Mouse (Mus musculus): ENCODE measurements at regions not wholly inside any gene's neighbourhood (a gene's known extent, or its start where the extent isn't known, plus 50 kb on each side); places are given as distances from the start of the nearest gene placed in this dataset.
A peak's percentile ranks its signal among the peaks of the same experiment; 100 is the strongest.

DNA sequence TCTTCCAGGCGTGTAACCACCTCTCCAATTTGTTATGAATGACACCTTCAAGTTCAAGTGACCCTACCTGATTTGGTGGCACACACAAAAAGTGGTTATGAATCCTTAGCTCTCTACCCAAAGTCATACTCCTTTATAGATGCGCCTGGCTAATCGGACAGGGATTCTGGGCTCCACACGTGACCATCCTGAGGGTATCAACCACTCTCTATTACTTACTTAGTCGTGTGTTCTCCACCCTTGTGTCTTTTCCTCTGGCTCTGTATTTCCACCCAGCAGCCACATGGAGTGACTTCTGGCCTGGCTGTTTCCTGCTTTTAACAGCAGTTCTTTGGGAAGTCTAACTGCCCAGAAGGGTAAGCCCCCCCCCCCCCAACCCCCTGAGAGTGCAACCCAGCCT, 127.4 kb upstream of the Klf14 start:
- ATAC-seq (ENCODE audit: low FRiP score), result no peak
- H3K9me3 ChIP-seq (replicated peaks), result no peaks in the 10 kb centered on the region
- H3K4me1 ChIP-seq, result peaks cover 26% of the 10 kb centered on the region
- no peak overlapping the region for H3K4me3 ChIP-seq (replicated peaks)
- no peaks in the 10 kb centered on the region for H3K27me3 ChIP-seq (replicated peaks)
- H3K27ac ChIP-seq (replicated peaks), result no peak overlapping the region
- H3K36me3 ChIP-seq, result no peaks in the 10 kb centered on the region
- WGBS, result 91% methylated on average over 5 of the region's 5 CpGs
- no peak overlapping the region for H3K4me2 ChIP-seq
- H3K9ac ChIP-seq (replicated peaks), result no peak overlapping the region

DNA sequence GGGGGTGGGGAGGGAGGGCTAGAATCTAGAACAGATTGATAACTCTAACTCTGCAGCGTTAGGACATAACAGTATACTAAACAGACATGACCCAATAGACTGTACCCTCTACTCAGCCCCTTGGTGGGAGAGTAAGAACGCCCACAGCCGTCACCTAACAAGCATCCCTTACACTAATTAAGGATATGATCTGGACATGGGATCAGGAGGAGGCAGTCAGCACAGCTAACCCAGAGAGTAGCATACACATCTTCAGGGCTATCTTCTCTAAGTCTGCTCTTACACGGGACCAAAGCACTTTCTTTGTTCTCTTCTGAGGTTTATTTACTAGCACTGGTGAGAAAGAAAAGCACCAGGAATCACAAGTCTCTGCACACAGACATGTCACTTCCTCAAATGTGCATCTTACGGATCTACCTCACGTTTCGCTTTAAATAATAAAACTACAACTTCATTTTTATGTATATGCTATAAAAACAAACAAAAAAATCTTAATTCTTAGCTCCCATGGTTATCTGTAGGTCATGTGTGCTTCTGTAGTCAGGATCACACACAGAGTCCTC, 128.0 kb upstream of the Klf14 start:
- 78% methylated on average over 7 of the region's 7 CpGs for WGBS
- Histone ChIP-seq H3K9me3 (replicated peaks) (no peaks in the 10 kb centered on the region), H3K4me2 (no peak overlapping the region), H3K9ac (replicated peaks) (no peak overlapping the region), H3K36me3 (no peaks in the 10 kb centered on the region), H3K27ac (replicated peaks) (no peak overlapping the region), H3K4me1 (peaks cover 26% of the 10 kb centered on the region), H3K4me3 (replicated peaks) (no peak overlapping the region), H3K27me3 (replicated peaks) (no peaks in the 10 kb centered on the region)
- no peak for ATAC-seq (ENCODE audit: low FRiP score)

- Histone ChIP-seq H3K4me1 (peaks cover 26% of the 10 kb centered on the region), H3K9me3 (replicated peaks) (no peaks in the 10 kb centered on the region), H3K36me3 (no peaks in the 10 kb centered on the region), H3K9ac (replicated peaks) (no peak overlapping the region), H3K27me3 (replicated peaks) (no peaks in the 10 kb centered on the region), H3K4me3 (replicated peaks) (no peak overlapping the region), H3K4me2 (no peak overlapping the region), H3K27ac (replicated peaks) (no peak overlapping the region)
- ATAC-seq (ENCODE audit: low FRiP score), result no peak
- WGBS, result 45% methylated on average over 4 of the region's 4 CpGs
Measured at GRCm38 (mm10) chr6:31087511-31087910, 128.6 kb upstream of the Klf14 start.

GRCm38 (mm10) chr6:31088147-31088972, 129.5 kb upstream of the Klf14 start:
- Histone ChIP-seq H3K4me1 (peaks cover 26% of the 10 kb centered on the region), H3K9ac (replicated peaks) (peak overlapping the region; percentile 38), H3K4me2 (peak overlapping the region; percentile 60), H3K36me3 (no peaks in the 10 kb centered on the region), H3K9me3 (replicated peaks) (no peaks in the 10 kb centered on the region), H3K4me3 (replicated peaks) (peak overlapping the region; percentile 29), H3K27me3 (replicated peaks) (no peaks in the 10 kb centered on the region), H3K27ac (replicated peaks) (peak overlapping the region; percentile 35; the same call in 1 of the 2 replicates)
- ATAC-seq (ENCODE audit: low FRiP score), result peak; percentile 56; the same call in 1 of the 2 replicates
- WGBS, result 10% methylated on average over 18 of the region's 18 CpGs

DNA sequence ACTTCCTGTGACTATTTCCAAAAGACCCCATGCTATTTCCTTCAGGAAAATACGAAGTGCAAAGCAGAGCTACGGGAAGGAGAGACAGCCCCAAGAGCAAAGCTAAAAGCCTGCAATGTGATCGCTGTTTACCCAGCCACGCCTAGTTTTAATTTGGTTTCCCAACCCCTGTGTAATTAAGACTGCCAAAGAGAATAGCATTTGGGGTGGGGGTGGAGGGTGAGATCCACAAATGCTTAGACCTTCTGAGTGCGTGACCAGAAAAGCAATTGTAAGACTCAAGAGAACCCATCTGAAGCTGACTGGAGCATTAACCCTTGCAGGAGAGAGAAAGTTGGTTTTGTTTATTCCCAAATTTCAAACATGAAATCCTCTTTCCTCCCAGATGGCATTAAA, 130.1 kb upstream of the Klf14 start:
- Histone ChIP-seq H3K27ac (replicated peaks) (peak overlapping the region; percentile 35; the same call in 1 of the 2 replicates), H3K4me3 (replicated peaks) (peak overlapping the region; percentile 29), H3K36me3 (no peaks in the 10 kb centered on the region), H3K27me3 (replicated peaks) (no peaks in the 10 kb centered on the region), H3K9ac (replicated peaks) (peak overlapping the region; percentile 38), H3K4me2 (peak overlapping the region; percentile 60), H3K4me1 (peaks cover 26% of the 10 kb centered on the region), H3K9me3 (replicated peaks) (no peaks in the 10 kb centered on the region)
- peak; percentile 43; the same call in 1 of the 2 replicates for ATAC-seq (ENCODE audit: low FRiP score)
- 12% methylated on average over 5 of the region's 5 CpGs for WGBS

DNA sequence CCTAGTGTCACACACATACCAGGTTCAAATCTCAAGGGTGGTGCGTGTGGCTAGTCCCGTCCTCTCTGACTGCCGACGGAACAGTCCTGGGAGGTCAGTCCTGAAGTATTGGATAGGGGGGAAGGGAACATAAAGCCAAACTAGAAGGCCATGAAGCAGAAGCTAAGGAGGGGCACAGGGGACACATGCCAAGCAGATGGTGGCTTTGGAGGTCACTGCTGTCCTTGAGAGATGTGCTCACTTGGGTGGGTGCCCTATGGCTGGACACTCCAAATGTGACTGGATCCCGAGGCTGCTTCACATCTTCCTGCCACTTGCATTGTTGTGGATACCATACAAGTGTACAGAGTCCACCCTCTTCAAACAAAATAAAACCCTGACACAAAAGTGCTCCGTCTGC, 131.4 kb upstream of the Klf14 start:
- no peak overlapping the region for H3K27ac ChIP-seq (replicated peaks)
- no peaks in the 10 kb centered on the region for H3K27me3 ChIP-seq (replicated peaks)
- H3K9ac ChIP-seq (replicated peaks), result no peak overlapping the region
- H3K36me3 ChIP-seq, result no peaks in the 10 kb centered on the region
- ATAC-seq (ENCODE audit: low FRiP score), result no peak
- H3K4me2 ChIP-seq, result no peak overlapping the region
- H3K4me3 ChIP-seq (replicated peaks), result no peak overlapping the region
- peaks cover 26% of the 10 kb centered on the region for H3K4me1 ChIP-seq
- 88% methylated on average over 6 of the region's 6 CpGs for WGBS
- no peaks in the 10 kb centered on the region for H3K9me3 ChIP-seq (replicated peaks)

DNA sequence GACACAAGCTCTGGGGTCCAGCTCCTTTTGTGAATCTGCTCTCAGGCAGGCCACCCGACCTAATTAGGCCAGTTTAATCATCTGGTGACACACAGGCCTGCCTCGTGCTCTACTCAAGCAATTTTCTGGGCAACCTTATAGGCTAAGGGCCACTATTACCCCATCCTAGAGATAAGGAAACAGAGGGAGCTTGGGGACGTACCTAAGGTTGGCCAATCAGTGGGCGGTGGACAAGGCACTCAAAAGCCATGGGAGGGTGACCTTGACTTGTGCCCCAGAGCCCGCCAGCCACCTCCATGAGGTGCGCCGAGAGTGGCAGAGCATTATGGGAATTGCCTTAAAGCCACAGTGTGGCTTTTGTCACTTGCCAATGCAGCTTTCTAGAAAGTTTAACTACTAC, 131.9 kb upstream of the Klf14 start:
- 79% methylated on average over 7 of the region's 7 CpGs for WGBS
- no peak for ATAC-seq (ENCODE audit: low FRiP score)
- H3K9me3 ChIP-seq (replicated peaks), result no peaks in the 10 kb centered on the region

DNA sequence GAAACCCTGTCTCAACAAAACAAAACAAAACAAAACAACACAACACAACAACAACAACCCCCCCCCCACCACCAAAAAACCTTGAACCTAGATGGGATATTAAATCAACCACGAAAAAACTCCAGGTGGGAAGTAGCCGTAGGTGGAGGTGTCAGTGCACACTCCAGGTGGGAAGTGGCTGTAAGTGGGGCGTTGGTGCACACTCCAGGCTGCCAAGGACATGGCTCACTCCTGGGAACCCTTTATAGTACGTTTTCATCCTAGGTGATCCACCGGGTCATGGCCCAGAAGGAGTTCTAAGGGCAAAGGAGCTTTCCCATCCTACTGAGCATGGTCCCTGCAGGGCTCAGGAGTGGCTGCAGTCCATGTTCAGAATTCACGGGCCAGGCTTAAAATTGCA, 133.4 kb upstream of the Klf14 start:
- no peak for ATAC-seq (ENCODE audit: low FRiP score)
- Histone ChIP-seq H3K36me3 (no peaks in the 10 kb centered on the region), H3K27me3 (replicated peaks) (no peaks in the 10 kb centered on the region), H3K4me1 (peaks cover 38% of the 10 kb centered on the region), H3K4me2 (no peak overlapping the region), H3K9ac (replicated peaks) (no peak overlapping the region), H3K4me3 (replicated peaks) (no peak overlapping the region), H3K27ac (replicated peaks) (no peak overlapping the region), H3K9me3 (replicated peaks) (no peaks in the 10 kb centered on the region)
- WGBS, result 86% methylated on average over 6 of the region's 6 CpGs

More for the DNA sequence above, 131.9 kb upstream of the Klf14 start:
- peaks cover 26% of the 10 kb centered on the region for H3K4me1 ChIP-seq
- H3K36me3 ChIP-seq, result no peaks in the 10 kb centered on the region
- no peak overlapping the region for H3K9ac ChIP-seq (replicated peaks)
- no peaks in the 10 kb centered on the region for H3K27me3 ChIP-seq (replicated peaks)
- no peak overlapping the region for H3K4me3 ChIP-seq (replicated peaks)
- H3K4me2 ChIP-seq, result no peak overlapping the region
- no peak overlapping the region for H3K27ac ChIP-seq (replicated peaks)

GRCm38 (mm10) chr6:31092760-31093159, 133.9 kb upstream of the Klf14 start:
- no peak overlapping the region for H3K27ac ChIP-seq (replicated peaks)
- no peaks in the 10 kb centered on the region for H3K36me3 ChIP-seq
- H3K4me1 ChIP-seq, result peaks cover 38% of the 10 kb centered on the region
- WGBS, result 75% methylated on average over 5 of the region's 5 CpGs
- H3K4me2 ChIP-seq, result no peak overlapping the region
- no peaks in the 10 kb centered on the region for H3K27me3 ChIP-seq (replicated peaks)
- H3K9ac ChIP-seq (replicated peaks), result no peak overlapping the region
- H3K9me3 ChIP-seq (replicated peaks), result no peaks in the 10 kb centered on the region
- ATAC-seq (ENCODE audit: low FRiP score), result no peak
- H3K4me3 ChIP-seq (replicated peaks), result no peak overlapping the region

- peaks cover 23% of the 10 kb centered on the region for H3K4me1 ChIP-seq
- 38% methylated on average over 21 of the region's 21 CpGs for WGBS
- ATAC-seq (ENCODE audit: low FRiP score), result peak; percentile 42
- no peaks in the 10 kb centered on the region for H3K27me3 ChIP-seq (replicated peaks)
- no peak overlapping the region for H3K4me2 ChIP-seq
- no peak overlapping the region for H3K9ac ChIP-seq (replicated peaks)
- no peak overlapping the region for H3K4me3 ChIP-seq (replicated peaks)
- H3K27ac ChIP-seq (replicated peaks), result peak overlapping the region; percentile 69
- H3K9me3 ChIP-seq (replicated peaks), result no peaks in the 10 kb centered on the region
- no peaks in the 10 kb centered on the region for H3K36me3 ChIP-seq
Measured at GRCm38 (mm10) chr6:31095943-31096714, 137.3 kb upstream of the Klf14 start.

DNA sequence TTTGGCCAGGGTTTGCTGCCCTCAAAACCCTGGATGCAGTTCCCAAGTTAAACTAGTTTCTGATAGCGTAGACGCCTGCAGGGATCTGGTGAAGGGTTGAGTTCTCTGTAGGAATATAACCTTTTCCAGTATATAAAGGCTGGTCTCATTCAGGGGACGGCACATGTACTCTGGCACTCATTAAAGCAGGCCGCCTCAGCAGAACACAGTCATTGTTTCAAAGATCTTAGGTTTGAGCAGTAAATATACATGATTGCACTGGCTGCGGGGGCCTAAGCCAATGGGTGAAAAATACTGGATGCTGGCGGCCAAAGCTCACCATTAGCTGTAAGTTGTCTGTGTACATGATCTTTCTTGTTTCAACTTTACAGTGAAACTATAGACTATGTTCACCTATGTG, 137.9 kb upstream of the Klf14 start:
- no peaks in the 10 kb centered on the region for H3K36me3 ChIP-seq
- peaks cover 23% of the 10 kb centered on the region for H3K4me1 ChIP-seq
- no peak overlapping the region for H3K9ac ChIP-seq (replicated peaks)
- no peaks in the 10 kb centered on the region for H3K9me3 ChIP-seq (replicated peaks)
- peak overlapping the region; percentile 69 for H3K27ac ChIP-seq (replicated peaks)
- ATAC-seq (ENCODE audit: low FRiP score), result no peak
- no peak overlapping the region for H3K4me2 ChIP-seq
- H3K27me3 ChIP-seq (replicated peaks), result no peaks in the 10 kb centered on the region
- WGBS, result 57% methylated on average over 6 of the region's 6 CpGs
- H3K4me3 ChIP-seq (replicated peaks), result no peak overlapping the region

Measured in neural tube, embryonic 15.5 days (tissue).